Mouse (Mus musculus): ENCODE results near the gene Rgl1. TPM values are rescaled to one million over a fixed set of nuclear protein-coding genes. Genes with fewer than 3 reads are reported as not detected.
"Not testable (repeated sequence)": the region's sequence is repeated elsewhere in the genome, so short reads cannot be mapped to it uniquely, and the experiment has no call there.

The Rgl1 gene
- total RNA-seq, 2 experiments from 2014 or later = 70.8 to 73.7 TPM

GRCm38 (mm10) chr1:152784620-152785019, 18.5 kb upstream of the Rgl1 start:
- DNase-seq = no peak

- peak; percentile 84 for DNase-seq
Measured at GRCm38 (mm10) chr1:152779071-152779737, 13.1 kb upstream of the Rgl1 start.

GRCm38 (mm10) chr1:152774601-152775000, 8.4 kb upstream of the Rgl1 start:
- DNase-seq = not testable (repeated sequence)

DNA sequence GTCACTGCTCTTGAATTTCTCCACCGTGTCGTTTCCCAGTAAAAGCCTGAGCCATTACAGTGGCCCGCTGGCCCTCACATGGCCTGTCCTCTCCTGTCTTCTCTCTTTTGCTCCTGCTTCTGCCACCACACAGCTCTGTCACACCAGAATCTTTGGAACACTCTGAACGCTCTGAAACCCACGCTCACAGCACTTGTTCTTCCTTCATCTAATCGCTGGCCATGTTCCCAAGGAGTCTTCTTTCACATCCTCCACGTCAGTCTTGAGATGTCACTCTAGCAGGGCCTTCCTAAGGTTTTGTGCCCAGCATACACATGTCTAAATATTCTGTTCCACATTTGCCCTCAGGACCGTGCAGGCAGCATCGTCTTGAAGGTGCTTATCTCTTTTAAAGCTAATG, 4.9 kb upstream of the Rgl1 start:
- DNase-seq = no peak

DNA sequence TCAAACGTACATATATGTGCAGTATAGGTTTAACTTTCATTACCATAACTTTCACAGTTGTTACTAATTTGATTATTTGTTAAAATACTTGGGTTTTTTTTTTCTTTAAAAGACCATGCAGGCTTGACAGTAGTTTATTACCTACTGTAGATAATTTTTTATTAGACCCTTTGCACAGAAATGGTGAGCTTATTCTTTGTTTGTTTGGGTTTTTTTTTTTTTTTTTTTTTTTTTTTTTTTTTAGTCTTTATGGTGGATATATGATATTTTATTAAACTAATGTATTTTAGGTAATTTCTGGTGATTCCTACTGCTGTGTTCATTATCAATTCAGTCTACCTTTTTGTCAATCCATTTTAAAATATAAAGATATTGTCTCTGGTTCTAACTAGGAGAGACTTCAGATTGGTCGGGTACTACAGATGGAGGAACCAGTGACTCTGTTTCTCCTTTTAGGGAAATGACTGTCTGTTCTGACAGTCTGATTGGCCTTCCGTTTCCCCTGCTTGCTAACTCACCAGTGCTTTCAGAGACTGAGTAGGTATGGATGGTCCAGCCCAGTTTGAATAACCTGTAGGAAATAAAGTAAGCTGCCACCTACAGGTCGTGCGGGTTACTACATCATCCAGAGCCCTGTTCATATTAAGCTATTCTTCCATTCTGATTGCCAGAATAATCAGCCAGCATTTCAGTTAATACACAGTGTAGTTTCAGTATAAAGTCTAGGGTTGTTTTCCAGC, 1.8 kb upstream of the Rgl1 start:
- peak; percentile 91 for DNase-seq

DNA sequence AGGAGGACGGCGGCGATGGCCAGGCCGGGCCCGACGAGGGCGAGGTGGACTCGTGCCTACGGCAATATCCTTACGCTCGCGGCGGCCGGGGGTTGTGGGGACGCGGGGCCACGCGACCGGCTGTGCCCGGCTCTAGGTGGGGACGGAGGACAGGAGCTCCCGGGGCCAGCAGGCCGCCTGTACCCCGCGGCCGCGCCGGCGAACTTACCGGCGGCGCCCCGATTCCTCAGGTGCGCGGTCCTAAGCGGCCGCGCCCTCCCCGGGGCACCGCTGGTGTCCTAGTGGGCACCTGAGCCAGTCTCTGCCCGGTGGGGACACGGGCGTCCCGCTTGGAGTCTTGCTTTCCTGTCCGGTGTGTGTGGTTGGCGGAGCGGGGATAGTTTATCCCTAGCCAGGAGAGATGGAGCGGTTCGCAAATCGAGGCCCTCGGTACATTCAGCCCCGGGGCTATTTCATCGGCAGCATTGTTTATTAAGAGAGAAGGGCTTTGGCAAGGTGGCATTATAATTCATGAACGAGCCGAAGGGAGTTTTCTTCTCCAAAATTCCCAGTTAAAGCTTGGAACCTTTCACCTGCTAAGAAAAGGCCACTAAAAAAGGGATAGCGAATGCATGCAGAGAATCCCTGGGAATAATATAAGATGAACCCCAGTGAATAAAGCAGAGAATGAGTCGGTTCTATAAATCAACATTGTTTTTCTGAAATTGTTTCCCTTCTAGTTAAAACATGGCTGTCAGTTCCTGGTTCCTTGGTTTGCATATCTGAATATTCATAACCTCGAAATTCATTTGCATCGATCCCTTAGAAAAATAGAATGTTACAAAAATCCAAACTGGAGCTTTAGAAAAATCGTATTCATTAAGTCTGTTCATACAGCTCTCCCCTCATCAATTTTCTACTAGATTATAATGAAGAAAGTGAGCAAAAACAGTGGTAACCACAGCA, 925 bp upstream of the Rgl1 start:
- DNase-seq = no peak

GRCm38 (mm10) chr1:152761791-152762190, 4.4 kb downstream of the Rgl1 start:
- DNase-seq = no peak

DNA sequence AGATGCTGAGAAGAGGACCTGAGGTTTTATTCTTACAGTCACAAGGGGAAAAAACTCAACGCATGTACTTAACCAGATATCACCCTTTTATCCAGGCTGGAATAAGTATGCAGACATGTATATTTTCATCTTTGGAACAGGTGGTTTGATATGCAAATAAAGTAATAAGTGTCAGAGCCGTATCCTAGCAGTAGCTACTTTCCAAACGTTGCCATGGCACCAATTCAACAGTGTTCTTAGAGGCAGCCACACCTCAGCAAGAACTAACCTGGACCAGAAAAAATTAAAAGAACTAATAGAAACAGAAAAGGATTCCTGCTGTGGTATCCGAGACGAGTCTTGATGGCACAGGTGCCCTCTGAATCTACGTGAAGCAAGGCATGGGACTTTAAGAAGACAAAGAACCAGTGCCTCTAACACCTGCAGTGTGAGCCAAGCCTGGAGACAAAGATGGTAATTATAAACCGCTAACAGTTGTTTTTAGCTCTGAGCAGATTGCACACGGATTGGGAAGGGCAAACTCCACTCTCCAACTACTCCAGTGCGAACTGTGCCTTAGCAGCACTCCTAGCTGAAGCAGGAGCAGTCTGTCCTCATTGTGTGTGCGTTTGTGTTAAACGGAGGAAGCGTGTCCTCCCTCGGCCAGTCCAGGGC, 15.7 kb downstream of the Rgl1 start, which contains the start of gene Apobec4:
Gene Apobec4 (plus strand): TSS at position 240 of the 654 bp plus-strand sequence.
- DNase-seq = no peak

DNA sequence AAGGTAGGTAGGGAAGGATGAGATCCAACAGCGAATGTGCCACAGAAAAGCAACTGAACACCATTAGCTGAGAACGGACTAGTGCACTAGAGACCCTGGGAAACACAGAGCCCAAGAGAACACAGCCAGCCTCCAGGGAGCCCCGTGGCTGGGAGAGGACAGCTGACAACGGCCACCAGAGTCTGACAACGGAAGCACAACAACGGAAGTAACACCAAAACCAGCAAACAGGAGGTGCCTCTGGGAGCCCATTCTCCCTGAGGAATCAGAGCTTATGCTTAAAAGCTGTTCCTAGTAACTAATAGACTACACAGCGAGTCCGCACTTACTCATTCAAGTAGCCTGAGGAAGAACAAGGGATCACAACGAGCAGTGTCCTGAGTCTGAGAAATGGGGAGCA, 16.9 kb downstream of the Rgl1 start:
- DNase-seq = peak; percentile 38

- DNase-seq = peak; percentile 92
Measured at GRCm38 (mm10) chr1:152746426-152746825, 19.7 kb downstream of the Rgl1 start.

GRCm38 (mm10) chr1:152743095-152743826, 22.9 kb downstream of the Rgl1 start:
- DNase-seq = no peak

DNA sequence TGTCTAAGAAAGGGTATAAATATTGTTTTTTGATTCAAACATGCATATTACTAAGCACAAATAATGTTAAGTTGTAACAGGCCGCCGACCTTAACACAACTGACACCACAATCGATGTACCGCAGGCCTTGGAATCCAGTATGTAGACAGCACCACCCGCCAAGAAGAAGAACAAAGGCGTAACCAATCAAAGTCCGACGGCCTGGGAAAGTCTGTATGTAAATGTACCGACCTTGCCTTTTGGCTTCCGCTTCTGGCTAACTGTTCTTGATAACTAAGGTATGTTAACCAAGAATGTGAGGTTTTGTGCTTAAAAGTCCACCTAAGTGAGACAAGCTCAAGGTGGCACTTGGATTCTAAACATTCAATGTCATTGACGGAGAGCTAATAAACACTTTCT, 26.8 kb downstream of the Rgl1 start:
- no peak for DNase-seq

- DNase-seq = peak; percentile 57
Measured at GRCm38 (mm10) chr1:152738793-152739192, 27.4 kb downstream of the Rgl1 start.

DNA sequence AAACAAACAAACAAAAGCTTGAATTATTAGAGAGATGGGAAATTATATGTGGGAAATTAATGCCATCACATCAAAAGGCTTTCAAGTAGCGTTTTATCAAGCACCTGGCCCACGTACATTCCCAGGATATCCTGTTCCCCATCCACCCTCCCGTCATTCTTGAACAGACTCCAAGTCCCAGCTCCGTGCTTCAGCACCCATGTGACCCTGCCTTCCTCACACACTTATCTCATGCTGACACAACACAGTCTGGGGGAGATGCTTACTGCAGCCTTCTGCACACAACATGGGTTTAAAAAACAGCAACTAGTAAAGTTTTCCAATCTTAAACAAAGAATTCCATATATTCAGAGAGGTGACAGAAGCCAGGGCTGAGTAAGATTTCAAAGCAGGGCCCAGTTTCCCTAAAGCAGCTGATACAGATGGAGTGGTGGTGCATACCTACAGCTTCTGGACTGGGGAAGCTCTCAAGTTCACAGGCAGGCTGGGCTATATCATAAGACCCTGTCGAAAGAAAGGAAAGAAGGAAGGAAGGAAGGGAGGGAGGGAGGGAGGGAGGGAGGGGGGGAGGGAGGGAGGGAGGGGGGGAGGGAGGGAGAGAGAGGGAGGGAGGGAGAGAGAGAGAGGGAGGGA, 38.4 kb downstream of the Rgl1 start:
- peak; percentile 53 for DNase-seq

DNA sequence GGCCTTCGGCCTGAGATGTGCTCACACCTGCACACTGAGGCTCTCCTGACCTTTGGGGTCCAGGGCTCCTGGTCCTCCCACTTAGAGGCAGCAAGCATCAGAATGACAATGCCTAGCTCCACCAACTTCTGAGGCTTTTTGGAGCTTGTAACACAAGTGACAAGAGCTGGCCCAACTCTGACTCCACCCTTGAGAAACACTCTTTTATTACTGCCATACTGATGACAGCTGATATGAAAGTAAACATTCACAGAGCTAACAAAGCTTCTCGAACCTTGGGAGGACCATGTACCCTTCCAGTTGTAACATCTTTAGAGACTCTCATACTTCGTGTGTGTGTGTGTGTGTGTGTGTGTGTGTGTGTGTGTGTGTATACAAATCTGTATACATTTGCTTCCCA, 40.1 kb downstream of the Rgl1 start:
- DNase-seq = no peak

DNA sequence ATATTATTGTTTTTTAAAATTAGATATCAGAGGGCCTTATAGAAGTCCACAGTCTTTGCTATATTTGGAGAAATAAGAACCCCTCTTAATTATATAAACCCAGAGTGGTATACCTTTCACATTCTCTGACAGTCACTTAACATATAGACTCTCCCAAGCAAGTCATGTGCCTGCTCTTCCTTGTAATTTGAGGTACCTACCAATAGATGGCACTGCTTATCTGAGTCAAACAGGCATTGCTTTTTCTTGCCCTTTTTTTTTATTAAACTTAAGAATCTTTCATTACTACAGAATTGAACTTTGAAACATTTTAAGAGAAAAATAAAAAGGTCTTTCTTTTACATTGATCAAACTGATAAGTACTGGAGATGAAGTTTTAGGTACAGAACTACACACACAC, 41.9 kb downstream of the Rgl1 start:
- no peak for DNase-seq

DNA sequence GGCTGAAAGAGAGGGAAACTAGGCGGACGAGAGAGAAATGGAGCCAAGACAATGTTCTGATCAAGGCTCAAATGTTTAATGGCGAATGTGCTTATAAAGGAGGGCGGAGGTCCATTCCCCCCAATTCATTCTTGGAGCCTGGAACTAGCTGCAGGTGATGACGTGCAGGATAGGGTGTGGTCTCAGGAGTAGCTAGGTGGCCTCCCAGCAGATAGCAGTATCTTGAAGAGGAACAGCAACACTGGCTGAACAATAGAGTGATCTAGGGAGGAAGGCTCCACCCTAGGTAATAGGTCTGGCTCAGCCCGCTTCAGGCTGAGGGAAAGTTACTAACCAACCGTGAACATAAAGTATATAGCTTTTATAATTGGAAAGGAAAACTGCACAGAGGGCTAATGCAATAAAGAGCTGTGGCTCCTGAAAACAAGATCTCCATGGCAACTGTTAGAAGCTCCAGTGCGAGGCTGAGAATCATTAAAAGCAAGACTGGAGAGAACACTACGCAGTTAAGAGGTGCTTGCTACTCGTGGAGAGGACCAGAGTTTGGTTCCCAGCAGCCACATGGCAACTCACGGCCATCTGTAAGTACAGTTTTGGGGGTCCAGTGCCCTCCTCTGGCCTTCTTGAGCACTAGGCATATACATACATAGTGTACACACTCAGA, 44.5 kb downstream of the Rgl1 start:
- DNase-seq = no peak

DNA sequence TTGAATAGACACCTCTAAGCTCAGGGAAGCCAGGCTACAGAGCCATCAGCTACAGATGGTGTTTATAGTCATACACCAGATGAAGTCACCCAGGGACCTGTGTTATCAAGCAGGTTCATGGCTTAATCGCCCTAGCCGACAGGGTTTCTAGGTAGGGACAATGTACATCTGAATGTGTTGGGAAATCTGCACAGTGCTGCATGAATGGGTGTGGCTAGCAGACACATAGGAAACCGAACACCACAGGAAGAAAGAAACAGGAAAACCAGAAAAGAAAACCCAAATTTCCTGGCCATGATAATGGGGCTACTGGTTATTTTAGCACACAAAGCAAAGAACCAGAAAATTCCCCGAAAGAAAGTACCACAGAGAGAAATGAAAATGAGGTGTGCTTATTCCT, 45.2 kb downstream of the Rgl1 start:
- DNase-seq = no peak

DNA sequence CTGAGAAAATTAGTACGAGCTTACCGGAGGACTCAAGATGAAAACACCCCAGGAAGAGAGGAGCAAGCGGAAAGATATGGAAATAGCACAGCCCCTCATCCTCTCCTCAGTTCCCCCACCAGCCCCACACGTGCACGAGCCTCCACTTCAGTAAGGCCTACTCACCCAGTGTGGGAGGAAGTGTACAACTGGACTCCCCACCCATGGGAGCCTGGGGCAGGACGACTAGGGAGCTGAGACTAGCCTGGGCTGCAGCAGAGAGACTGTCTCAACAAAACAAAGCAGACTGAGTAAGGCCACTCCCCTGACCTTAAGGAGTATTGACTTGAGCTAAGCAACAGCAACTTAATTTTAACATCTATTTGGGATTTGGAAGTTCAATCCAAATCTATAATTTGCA, 48.0 kb downstream of the Rgl1 start:
- no peak for DNase-seq

DNA sequence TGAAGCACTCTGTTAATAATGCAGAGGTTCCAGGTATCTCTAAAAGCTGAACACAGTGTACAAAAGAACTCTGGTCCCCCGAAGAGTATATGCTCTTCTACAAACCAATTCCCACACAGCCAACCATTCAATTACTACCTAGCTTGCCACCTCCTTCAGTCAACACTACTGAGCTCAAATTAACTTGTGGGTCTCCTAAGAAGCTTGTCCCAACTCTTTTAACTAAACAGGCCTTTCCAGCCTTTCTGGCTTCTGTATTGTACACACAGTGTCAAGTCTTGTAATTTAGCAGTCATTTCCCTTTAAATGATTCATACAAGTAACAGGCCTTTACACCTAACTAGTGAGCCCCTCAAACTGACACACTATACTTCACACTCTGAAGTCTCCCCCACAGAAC, 48.8 kb downstream of the Rgl1 start:
- no peak for DNase-seq

GRCm38 (mm10) chr1:152714405-152714804, 51.7 kb downstream of the Rgl1 start:
- DNase-seq = no peak
